Mouse (Mus musculus) liver, embryonic 16.5 days (tissue): ENCODE measurements at regions not wholly inside any gene's neighbourhood (a gene's known extent, or its start where the extent isn't known, plus 50 kb on each side); places are given as distances from the start of the nearest gene placed in this dataset.

Experiments used
- ATAC-seq: fragments of 200-750 bp; cut with Nextera tagmentation; 2 replicates; pipeline ENCODE4 v1.8.0; 2017; ENCODE audit warnings: low read depth, mild to moderate bottlenecking, moderate number of reproducible peaks, moderate library complexity
- H3K27ac ChIP-seq: fragments of 300-500 bp; sonication (generic); 2 replicates; pipeline ENCODE4 v1.5.1; 2014; ENCODE audit warnings: mild to moderate bottlenecking, low read length
- H3K27me3 ChIP-seq: fragments of 300-500 bp; sonication (generic); 2 replicates; pipeline ENCODE4 v1.6.1; 2014; ENCODE audit warnings: low read depth, low read length, mixed read lengths; ENCODE audit not compliant: control insufficient read depth, insufficient read depth
- H3K36me3 ChIP-seq: fragments of 300-500 bp; sonication (generic); 2 replicates; pipeline ENCODE4 v1.6.1; 2014; ENCODE audit warnings: mild to moderate bottlenecking; ENCODE audit not compliant: control insufficient read depth, insufficient read depth
- H3K4me1 ChIP-seq: fragments of 300-500 bp; sonication (generic); 2 replicates; pipeline ENCODE4 v1.6.1; 2014; ENCODE audit warnings: low read depth, low read length, mixed read lengths; ENCODE audit not compliant: control insufficient read depth
- H3K4me2 ChIP-seq: fragments of 300-500 bp; sonication (generic); 2 replicates; pipeline ENCODE4 v1.6.1; 2014; ENCODE audit warnings: low read depth, low read length, mixed read lengths
- H3K4me3 ChIP-seq: fragments of 300-500 bp; sonication (generic); 2 replicates; pipeline ENCODE4 v1.5.1; 2014; ENCODE audit warnings: low read depth, mild to moderate bottlenecking, low read length
- H3K9ac ChIP-seq: fragments of 300-500 bp; sonication (generic); 2 replicates; pipeline ENCODE4 v1.6.1; 2014; ENCODE audit warnings: low read depth, low read length
- H3K9me3 ChIP-seq: fragments of 300-500 bp; sonication (generic); replicated peaks from 2 replicates; pipeline ENCODE4 v1.6.1; 2016; ENCODE audit warnings: low read length; ENCODE audit not compliant: control insufficient read depth
- WGBS: fragments of 180-500 bp; shearing (Covaris S2); extraction: QIAGEN DNeasy Blood & Tissue Kit; methylation state at CpG from one replicate; pipeline ENCODE4 v1.1.7; 2014; ENCODE audit not compliant: insufficient replicate concordance; 5-methylcytosine and 5-hydroxymethylcytosine counted together

GRCm38 (mm10) chr2:51055339-51055738, 93.6 kb downstream of the Rnd3 start:
- Histone ChIP-seq H3K9ac (no peak overlapping the region), H3K27me3 (no peaks in the 10 kb centered on the region), H3K36me3 (no peaks in the 10 kb centered on the region), H3K4me1 (no peaks in the 10 kb centered on the region; the same call in 1 of the 2 replicates), H3K27ac (no peak overlapping the region), H3K4me2 (no peak overlapping the region), H3K9me3 (no peaks in the 10 kb centered on the region), H3K4me3 (no peak overlapping the region)
- no peak for ATAC-seq
- WGBS, result 37% methylated on average over 3 of the region's 3 CpGs

GRCm38 (mm10) chr2:51049834-51050170, 99.1 kb downstream of the Rnd3 start:
- 59% methylated on average over 3 of the region's 3 CpGs for WGBS
- H3K36me3 ChIP-seq, result no peaks in the 10 kb centered on the region
- no peak overlapping the region for H3K4me2 ChIP-seq
- no peak overlapping the region for H3K9ac ChIP-seq
- ATAC-seq, result no peak
- H3K9me3 ChIP-seq, result no peaks in the 10 kb centered on the region
- H3K4me3 ChIP-seq, result no peak overlapping the region
- no peaks in the 10 kb centered on the region for H3K27me3 ChIP-seq
- H3K27ac ChIP-seq, result no peak overlapping the region
- no peaks in the 10 kb centered on the region for H3K4me1 ChIP-seq

- no peak for ATAC-seq
- H3K27me3 ChIP-seq, result no peaks in the 10 kb centered on the region
- H3K4me3 ChIP-seq, result no peak overlapping the region
- H3K36me3 ChIP-seq, result no peaks in the 10 kb centered on the region
- H3K9me3 ChIP-seq, result no peaks in the 10 kb centered on the region
- WGBS, result 61% methylated on average over 8 of the region's 8 CpGs
- no peak overlapping the region for H3K9ac ChIP-seq
- H3K4me1 ChIP-seq, result no peaks in the 10 kb centered on the region
- no peak overlapping the region for H3K4me2 ChIP-seq
- H3K27ac ChIP-seq, result no peak overlapping the region
These were observed 99.6 kb downstream of the Rnd3 start for GRCm38 (mm10) chr2:51049101-51049833.

- no peak for ATAC-seq
- Histone ChIP-seq H3K27me3 (no peaks in the 10 kb centered on the region), H3K27ac (no peak overlapping the region), H3K9ac (no peak overlapping the region), H3K4me3 (no peak overlapping the region), H3K4me1 (no peaks in the 10 kb centered on the region), H3K36me3 (no peaks in the 10 kb centered on the region), H3K9me3 (no peaks in the 10 kb centered on the region), H3K4me2 (no peak overlapping the region)
- WGBS, result 62% methylated on average over 5 of the region's 5 CpGs
These were observed 101.4 kb downstream of the Rnd3 start for GRCm38 (mm10) chr2:51047520-51047919.

GRCm38 (mm10) chr2:51045626-51046025, 103.3 kb downstream of the Rnd3 start:
- Histone ChIP-seq H3K4me3 (no peak overlapping the region), H3K9ac (no peak overlapping the region), H3K4me2 (no peak overlapping the region), H3K27ac (no peak overlapping the region), H3K4me1 (no peaks in the 10 kb centered on the region), H3K36me3 (no peaks in the 10 kb centered on the region), H3K9me3 (no peaks in the 10 kb centered on the region), H3K27me3 (no peaks in the 10 kb centered on the region)
- ATAC-seq, result no peak
- WGBS, result 68% methylated on average over 2 of the region's 2 CpGs

GRCm38 (mm10) chr2:51041101-51041500, 107.8 kb downstream of the Rnd3 start:
- H3K4me2 ChIP-seq, result no peak overlapping the region
- no peaks in the 10 kb centered on the region for H3K9me3 ChIP-seq
- no peak overlapping the region for H3K4me3 ChIP-seq
- no peak overlapping the region for H3K27ac ChIP-seq
- no peaks in the 10 kb centered on the region for H3K27me3 ChIP-seq
- no peak overlapping the region for H3K9ac ChIP-seq
- no peaks in the 10 kb centered on the region for H3K36me3 ChIP-seq
- WGBS, result 50% methylated on average over 7 of the region's 7 CpGs
- no peak for ATAC-seq
- H3K4me1 ChIP-seq, result no peaks in the 10 kb centered on the region

- ATAC-seq, result no peak
- Histone ChIP-seq H3K4me1 (no peaks in the 10 kb centered on the region), H3K36me3 (no peaks in the 10 kb centered on the region), H3K4me2 (no peak overlapping the region; the same call in 1 of the 2 replicates), H3K4me3 (no peak overlapping the region), H3K27ac (no peak overlapping the region), H3K9ac (no peak overlapping the region), H3K27me3 (no peaks in the 10 kb centered on the region), H3K9me3 (no peaks in the 10 kb centered on the region)
- 57% methylated on average over 6 of the region's 6 CpGs for WGBS
These were observed 110.2 kb downstream of the Rnd3 start for GRCm38 (mm10) chr2:51038685-51039084.

- Histone ChIP-seq H3K4me1 (no peaks in the 10 kb centered on the region), H3K9ac (no peak overlapping the region), H3K36me3 (no peaks in the 10 kb centered on the region), H3K4me2 (no peak overlapping the region), H3K9me3 (no peaks in the 10 kb centered on the region), H3K27me3 (no peaks in the 10 kb centered on the region), H3K27ac (no peak overlapping the region), H3K4me3 (no peak overlapping the region)
- 58% methylated on average over 5 of the region's 5 CpGs for WGBS
- no peak for ATAC-seq
These were observed 111.9 kb downstream of the Rnd3 start for GRCm38 (mm10) chr2:51036995-51037394.

- no peak overlapping the region for H3K27ac ChIP-seq
- H3K9ac ChIP-seq, result no peak overlapping the region
- H3K36me3 ChIP-seq, result no peaks in the 10 kb centered on the region
- 67% methylated on average over 8 of the region's 8 CpGs for WGBS
- no peak overlapping the region for H3K4me3 ChIP-seq
- H3K27me3 ChIP-seq, result no peaks in the 10 kb centered on the region
- no peaks in the 10 kb centered on the region for H3K9me3 ChIP-seq
- H3K4me1 ChIP-seq, result no peaks in the 10 kb centered on the region
- ATAC-seq, result no peak
- H3K4me2 ChIP-seq, result no peak overlapping the region
These were observed 112.6 kb downstream of the Rnd3 start for GRCm38 (mm10) chr2:51036190-51036755.
